ENCODE assay signal across 10 mouse cellular contexts in the genomic region with DNA sequence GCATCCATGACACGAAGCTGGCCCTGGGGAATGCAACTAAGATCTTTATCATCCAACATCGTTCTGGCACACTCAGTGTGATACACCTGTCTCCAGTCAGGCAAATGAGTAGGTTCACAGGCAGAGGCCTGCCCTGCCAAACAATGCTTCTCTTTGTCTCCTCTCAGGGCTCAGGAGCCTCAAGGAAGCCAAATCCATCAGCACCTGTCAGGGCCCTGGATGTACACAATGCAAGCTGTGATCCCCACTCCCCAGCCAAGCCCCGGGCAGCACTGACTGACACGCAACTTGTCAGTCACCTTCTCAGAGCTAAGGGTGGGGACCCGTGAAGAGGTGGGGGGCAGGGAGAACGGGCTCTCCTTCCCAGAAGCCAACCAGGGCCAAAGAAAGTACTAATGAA.
DNase-seq lines count a peak whose midpoint lies in the region; ATAC-seq lines count a peak whose summit lies in the region.
"Had no signal": no experiment of that assay in that cellular context is flagged by ENCODE, and none has a peak within 500 bp of the region (broad histone marks: within the 10 kb centered on the region; RNA-seq: fewer than 3 reads in every experiment).

No protein-coding gene starts in this region.

- ATAC-seq in midbrain, embryonic 12.5 days (ENCODE audit: low FRiP score, low read depth): 0 out of 2 replicates have a peak, but pooled peaks have one; percentile 12
- no peak for ATAC-seq in midbrain, embryonic 15.5 days (replicated peaks)
- peak; percentile 75 for ATAC-seq in embryonic facial prominence, embryonic 13.5 days (ENCODE audit: insufficient number of reproducible peaks, insufficient read depth, low FRiP score, low TSS enrichment, low read depth)
- ATAC-seq in hindbrain, embryonic 16.5 days: no peak
- peak; percentile 77 for ATAC-seq in stomach, embryonic 14.5 days (ENCODE audit: insufficient number of reproducible peaks, insufficient read depth, low FRiP score, low read depth)
- ATAC-seq in liver, embryonic 11.5 days (replicated peaks; ENCODE audit: low FRiP score): no peak

- no peak overlapping the region for H3K4me2 ChIP-seq in midbrain, embryonic 12.5 days (replicated peaks)
- no peak overlapping the region for H3K4me2 ChIP-seq in midbrain, embryonic 15.5 days
- H3K4me2 ChIP-seq in embryonic facial prominence, embryonic 13.5 days: no peak overlapping the region
- no peak overlapping the region for H3K4me2 ChIP-seq in hindbrain, embryonic 16.5 days (ENCODE audit: low read length)
- no peak overlapping the region for H3K4me2 ChIP-seq in stomach, embryonic 14.5 days (replicated peaks; ENCODE audit: low read depth, low read length)
- H3K4me2 ChIP-seq in liver, embryonic 11.5 days: no peak overlapping the region

- no peaks in the 10 kb centered on the region for H3K9me3 ChIP-seq in midbrain, embryonic 12.5 days
- H3K9me3 ChIP-seq in midbrain, embryonic 15.5 days: no peaks in the 10 kb centered on the region
- H3K9me3 ChIP-seq in embryonic facial prominence, embryonic 13.5 days: no peaks in the 10 kb centered on the region
- H3K9me3 ChIP-seq in hindbrain, embryonic 16.5 days (ENCODE audit: control insufficient read depth, low read length): no peaks in the 10 kb centered on the region
- no peaks in the 10 kb centered on the region for H3K9me3 ChIP-seq in stomach, embryonic 14.5 days (ENCODE audit: control insufficient read depth, low read depth, low read length)
- no peaks in the 10 kb centered on the region for H3K9me3 ChIP-seq in liver, embryonic 11.5 days (ENCODE audit: control insufficient read depth, low read length)

- no peak overlapping the region for H3K27ac ChIP-seq in midbrain, embryonic 12.5 days (replicated peaks)
- no peak overlapping the region for H3K27ac ChIP-seq in midbrain, embryonic 15.5 days
- H3K27ac ChIP-seq in embryonic facial prominence, embryonic 13.5 days: 0 out of 2 replicates have a peak overlapping the region, but pooled peaks have one; percentile 45
- no peak overlapping the region for H3K27ac ChIP-seq in hindbrain, embryonic 16.5 days (ENCODE audit: low read depth, low read length)
- H3K27ac ChIP-seq in stomach, embryonic 14.5 days (ENCODE audit: low read length): peak overlapping the region; percentile 62
- no peak overlapping the region for H3K27ac ChIP-seq in liver, embryonic 11.5 days (ENCODE audit: low read depth, low read length)

- no peaks in the 10 kb centered on the region for H3K36me3 ChIP-seq in midbrain, embryonic 12.5 days
- no peaks in the 10 kb centered on the region for H3K36me3 ChIP-seq in midbrain, embryonic 15.5 days (replicated peaks)
- H3K36me3 ChIP-seq in embryonic facial prominence, embryonic 13.5 days: no peaks in the 10 kb centered on the region
- no peaks in the 10 kb centered on the region for H3K36me3 ChIP-seq in hindbrain, embryonic 16.5 days (ENCODE audit: control insufficient read depth, insufficient read depth, low read length)
- no peaks in the 10 kb centered on the region for H3K36me3 ChIP-seq in stomach, embryonic 14.5 days (ENCODE audit: control insufficient read depth, insufficient read depth, low read length)
- no peaks in the 10 kb centered on the region for H3K36me3 ChIP-seq in liver, embryonic 11.5 days (ENCODE audit: control insufficient read depth, insufficient read depth, low read length)

- DNase-seq in liver, embryonic 11.5 days (ENCODE audit: low spot score): no peak
- no peak for DNase-seq in gastrocnemius, postnatal 10 days
- no peak for DNase-seq in layer of hippocampus, adult 9-11 months
- DNase-seq: kidney, postnatal 36 days; lung, postnatal 36 days had no signal

- no peak overlapping the region for H3K4me3 ChIP-seq in midbrain, embryonic 12.5 days
- no peak overlapping the region for H3K4me3 ChIP-seq in midbrain, embryonic 15.5 days
- H3K4me3 ChIP-seq in embryonic facial prominence, embryonic 13.5 days: no peak overlapping the region
- no peak overlapping the region for H3K4me3 ChIP-seq in hindbrain, embryonic 16.5 days (ENCODE audit: low read length)
- no peak overlapping the region for H3K4me3 ChIP-seq in stomach, embryonic 14.5 days (ENCODE audit: low read depth, low read length)
- no peak overlapping the region for H3K4me3 ChIP-seq in liver, embryonic 11.5 days (ENCODE audit: low read depth, low read length)

- peaks cover 19% of the 10 kb centered on the region for H3K4me1 ChIP-seq in midbrain, embryonic 12.5 days
- peaks cover 12% of the 10 kb centered on the region for H3K4me1 ChIP-seq in midbrain, embryonic 15.5 days
- peaks cover 6% of the 10 kb centered on the region for H3K4me1 ChIP-seq in embryonic facial prominence, embryonic 13.5 days
- H3K4me1 ChIP-seq in hindbrain, embryonic 16.5 days (ENCODE audit: control insufficient read depth, insufficient read depth, low read depth, low read length): peaks cover 10% of the 10 kb centered on the region; the same call in 1 of the 2 replicates
- 0 out of 2 replicates have a peak, but pooled peaks cover 3% of the 10 kb centered on the region for H3K4me1 ChIP-seq in stomach, embryonic 14.5 days (ENCODE audit: control insufficient read depth, insufficient read depth, low read length)
- H3K4me1 ChIP-seq in liver, embryonic 11.5 days (replicated peaks; ENCODE audit: control insufficient read depth, insufficient read depth, low read length): no peaks in the 10 kb centered on the region

- H3K9ac ChIP-seq in midbrain, embryonic 12.5 days (replicated peaks): no peak overlapping the region
- H3K9ac ChIP-seq in midbrain, embryonic 15.5 days: no peak overlapping the region
- no peak overlapping the region for H3K9ac ChIP-seq in embryonic facial prominence, embryonic 13.5 days
- H3K9ac ChIP-seq in hindbrain, embryonic 16.5 days (ENCODE audit: low read depth, low read length): peak overlapping the region; percentile 31
- H3K9ac ChIP-seq in stomach, embryonic 14.5 days (replicated peaks; ENCODE audit: low read depth, low read length): no peak overlapping the region
- no peak overlapping the region for H3K9ac ChIP-seq in liver, embryonic 11.5 days (ENCODE audit: low read depth, low read length)

- WGBS in midbrain, embryonic 12.5 days: 21% methylated on average over 6 of the region's 6 CpGs
- WGBS in midbrain, embryonic 15.5 days: 15% methylated on average over 6 of the region's 6 CpGs
- WGBS in embryonic facial prominence, embryonic 13.5 days: 8% methylated on average over 6 of the region's 6 CpGs
- 11% methylated on average over 6 of the region's 6 CpGs for WGBS in hindbrain, embryonic 16.5 days
- 19% methylated on average over 6 of the region's 6 CpGs for WGBS in stomach, embryonic 14.5 days
- 36% methylated on average over 6 of the region's 6 CpGs for WGBS in liver, embryonic 11.5 days

- peaks cover 65% of the 10 kb centered on the region for H3K27me3 ChIP-seq in midbrain, embryonic 12.5 days
- peaks cover 12% of the 10 kb centered on the region; the same call in 1 of the 2 replicates for H3K27me3 ChIP-seq in midbrain, embryonic 15.5 days (replicated peaks)
- no peaks in the 10 kb centered on the region for H3K27me3 ChIP-seq in embryonic facial prominence, embryonic 13.5 days
- no peaks in the 10 kb centered on the region for H3K27me3 ChIP-seq in hindbrain, embryonic 16.5 days (replicated peaks; ENCODE audit: control insufficient read depth, insufficient read depth, low read length)
- no peaks in the 10 kb centered on the region for H3K27me3 ChIP-seq in stomach, embryonic 14.5 days (ENCODE audit: control insufficient read depth, insufficient read depth, low read length)
- no peaks in the 10 kb centered on the region for H3K27me3 ChIP-seq in liver, embryonic 11.5 days (replicated peaks; ENCODE audit: control insufficient read depth, insufficient read depth, low read length)

Comparison
In these comparisons a context has a peak if more than half of its experiments do, and no peak if none do; other contexts are left out.
1. ATAC-seq: peak in midbrain, embryonic 12.5 days (single experiment), embryonic facial prominence, embryonic 13.5 days (single experiment) and stomach, embryonic 14.5 days (single experiment); none in midbrain, embryonic 15.5 days (single experiment), hindbrain, embryonic 16.5 days (single experiment) and liver, embryonic 11.5 days (single experiment).
2. H3K27ac ChIP-seq: peak in embryonic facial prominence, embryonic 13.5 days (single experiment) and stomach, embryonic 14.5 days (single experiment); none in midbrain, embryonic 12.5 days (single experiment), midbrain, embryonic 15.5 days (single experiment), hindbrain, embryonic 16.5 days (single experiment) and liver, embryonic 11.5 days (single experiment).